Mouse (Mus musculus) CH12F3 (cell line): Measurements from ENCODE around the gene Gm42906.

Source experiments
- in situ Hi-C: fragments of 300-500 bp; cut with MboI; formaldehyde crosslinking; loops from 2 replicates; pipeline ENCODE4 v1.14.3; 2020; ENCODE audit warnings: low sequenced_read_pairs

Gene Gm42906

GRCm38 (mm10) chr5:151164815-151165214 is 263.1 kb downstream of the Gm42906 start:
- in situ Hi-C loops = no loop called here

GRCm38 (mm10) chr5:151162642-151163041 is 265.3 kb downstream of the Gm42906 start:
- in situ Hi-C loops = no loop called here

DNA sequence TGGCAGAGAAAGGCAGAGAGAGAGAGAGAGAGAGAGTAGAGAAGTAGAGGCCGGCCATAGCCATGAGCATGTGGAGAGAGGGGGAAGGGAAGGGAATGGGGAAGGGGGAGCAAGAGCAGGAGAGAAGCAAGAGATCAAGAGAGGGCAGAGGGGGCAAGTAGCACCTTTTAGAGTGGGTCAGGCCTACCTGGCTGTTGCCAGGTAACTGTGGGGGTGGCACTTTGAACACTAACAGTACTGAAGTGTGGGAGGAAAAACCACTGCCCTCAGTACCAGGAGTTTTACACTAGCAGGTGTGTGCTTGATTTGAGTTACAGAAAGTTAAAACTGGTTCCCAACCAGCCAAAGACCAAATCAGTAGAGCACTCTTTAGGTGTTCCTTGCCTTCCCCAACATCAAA is 272.7 kb downstream of the Gm42906 start:
- in situ Hi-C loops = no loop called here

GRCm38 (mm10) chr5:151154780-151155179 is 273.2 kb downstream of the Gm42906 start:
- in situ Hi-C loops = no loop called here

DNA sequence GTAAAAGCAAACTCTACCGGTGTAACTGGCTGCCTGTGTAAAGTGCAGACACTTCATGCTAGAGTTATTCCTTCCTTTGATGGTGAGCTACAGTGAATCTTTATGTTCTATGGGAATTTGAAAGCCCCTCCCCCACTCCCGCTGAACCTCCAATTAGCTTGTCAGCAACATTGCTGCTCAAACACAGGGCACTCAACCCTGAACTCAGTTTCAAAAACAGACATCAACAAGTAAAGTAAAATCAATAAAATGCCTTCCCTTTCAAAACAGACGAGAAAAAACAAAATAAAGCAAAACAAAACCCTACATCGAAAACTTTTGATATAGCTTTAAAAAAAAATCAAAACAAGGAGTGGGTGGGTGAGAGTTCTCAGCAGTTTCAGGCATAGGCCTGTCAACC is 273.9 kb downstream of the Gm42906 start:
- in situ Hi-C loops = no loop called here

DNA sequence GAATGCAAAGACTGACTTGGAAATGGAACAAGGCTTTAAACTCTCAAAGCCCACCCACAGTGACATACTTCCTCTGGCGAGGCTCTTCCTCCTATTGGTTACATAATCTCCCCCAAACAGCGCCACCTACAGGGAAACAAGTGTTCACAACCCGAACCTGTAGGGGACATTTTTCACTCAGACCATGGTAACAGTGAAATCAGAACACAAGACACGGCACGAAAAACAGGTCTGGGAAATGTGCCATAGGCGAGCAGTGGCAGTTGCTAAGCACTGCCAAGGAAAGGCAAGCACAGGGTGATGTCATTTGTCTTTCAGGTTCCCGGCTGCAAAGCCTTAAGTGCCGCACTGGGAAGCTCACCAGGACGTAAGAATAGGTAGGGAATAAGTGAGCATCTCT is 276.4 kb downstream of the Gm42906 start:
- in situ Hi-C loops = no loop called here

DNA sequence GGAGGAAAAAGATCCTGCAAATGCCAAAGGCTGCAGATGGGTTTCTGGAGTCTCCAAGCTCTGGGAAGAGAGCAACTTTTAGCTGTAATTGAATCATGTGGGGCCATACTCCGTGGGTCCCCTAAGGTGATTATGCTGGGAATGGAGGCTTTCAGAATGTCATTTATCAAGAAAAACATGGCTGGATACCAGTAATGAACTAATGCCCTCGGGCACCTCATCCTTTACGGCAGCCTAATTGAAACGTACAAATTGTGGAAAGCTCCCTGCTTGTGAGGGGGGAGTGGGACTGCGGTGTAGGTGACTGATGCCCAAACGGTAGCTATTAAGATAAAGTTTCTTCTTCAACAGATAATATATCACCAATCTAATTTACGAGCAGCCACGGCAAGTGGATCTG is 278.5 kb downstream of the Gm42906 start:
- in situ Hi-C loops = no loop called here

GRCm38 (mm10) chr5:151148079-151148478 is 279.9 kb downstream of the Gm42906 start:
- in situ Hi-C loops = no loop called here

DNA sequence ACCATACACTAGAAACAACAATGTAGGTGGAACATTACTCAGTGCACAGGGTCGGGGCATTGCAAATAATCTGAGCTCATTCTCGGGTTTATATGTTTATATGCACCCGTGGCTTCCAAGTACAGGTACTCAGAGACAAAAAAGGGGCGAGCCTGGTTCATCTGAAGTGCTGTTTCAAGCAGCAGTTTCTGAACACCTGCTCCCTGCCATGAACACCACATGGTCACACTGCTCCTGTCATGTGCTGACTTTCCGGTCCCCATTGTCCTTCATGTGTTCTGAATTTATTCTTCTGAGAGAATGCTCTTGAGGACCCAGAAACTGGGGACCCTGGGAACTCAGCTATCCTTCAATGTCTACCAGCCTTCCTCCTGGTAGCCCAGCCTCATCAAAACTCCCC is 282.2 kb downstream of the Gm42906 start:
- in situ Hi-C loops = no loop called here

DNA sequence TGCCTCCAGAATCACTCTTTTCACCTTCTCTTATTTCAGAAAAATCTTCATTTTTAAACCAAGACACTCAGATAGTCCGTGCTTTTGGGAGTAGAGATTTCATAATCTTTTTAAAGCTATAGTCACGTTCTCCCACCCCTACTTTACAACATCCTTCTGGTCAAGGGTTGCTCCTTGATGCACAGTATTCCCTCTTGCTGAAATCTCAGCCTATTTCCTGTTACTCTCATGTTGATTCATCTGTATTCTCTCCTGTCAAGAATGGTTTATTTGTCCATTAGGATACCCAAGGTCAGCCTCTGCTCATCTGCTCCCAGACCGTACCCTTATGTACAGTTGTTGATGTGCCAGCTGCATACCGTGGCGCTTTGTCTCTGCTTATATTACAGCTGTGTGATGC is 284.0 kb downstream of the Gm42906 start:
- in situ Hi-C loops = no loop called here

- in situ Hi-C loops = no loop called here
These were observed 285.0 kb downstream of the Gm42906 start for GRCm38 (mm10) chr5:151142671-151143601.

DNA sequence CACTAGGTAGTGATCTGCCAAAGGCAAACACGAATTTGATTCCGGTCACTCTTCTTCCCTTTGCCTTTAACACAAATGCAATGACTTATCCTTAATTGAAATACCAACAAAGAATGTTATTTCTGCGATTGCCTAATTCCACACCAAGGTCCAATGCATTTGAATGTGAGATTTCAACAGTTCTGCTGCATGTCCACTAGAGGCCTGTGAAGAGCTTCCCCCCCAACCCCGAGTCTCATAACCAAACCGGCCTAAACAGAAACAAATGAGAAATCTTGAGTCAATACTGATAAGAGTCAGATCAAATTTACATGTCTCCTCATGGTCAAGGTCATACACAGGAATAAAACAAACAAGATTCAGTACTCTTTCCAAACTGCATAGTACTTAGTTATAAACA is 285.7 kb downstream of the Gm42906 start:
- in situ Hi-C loops = no loop called here

DNA sequence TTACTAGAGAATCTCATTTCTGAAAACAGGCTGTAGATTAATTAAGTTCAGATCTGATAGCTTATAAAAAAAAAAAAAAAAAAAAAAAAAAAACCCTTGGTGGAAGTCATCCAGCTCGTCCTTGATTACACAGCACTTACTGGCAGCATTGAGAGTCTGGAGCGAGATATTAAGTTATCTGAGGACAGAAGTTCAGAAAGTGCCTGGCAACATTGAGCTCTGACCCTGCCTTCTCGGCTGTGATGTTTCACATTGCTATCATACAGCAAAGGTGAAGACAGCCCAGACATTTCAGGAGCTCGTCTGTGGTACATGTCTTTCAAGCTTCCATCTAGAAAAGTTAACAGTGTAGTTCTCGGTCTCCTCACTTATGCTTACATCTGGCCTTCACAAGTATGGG is 290.1 kb downstream of the Gm42906 start:
- in situ Hi-C loops = loop anchor here (10.0 kb wide), 1 partner anchor 227 kb away; no protein-coding TSS in a partner anchor

DNA sequence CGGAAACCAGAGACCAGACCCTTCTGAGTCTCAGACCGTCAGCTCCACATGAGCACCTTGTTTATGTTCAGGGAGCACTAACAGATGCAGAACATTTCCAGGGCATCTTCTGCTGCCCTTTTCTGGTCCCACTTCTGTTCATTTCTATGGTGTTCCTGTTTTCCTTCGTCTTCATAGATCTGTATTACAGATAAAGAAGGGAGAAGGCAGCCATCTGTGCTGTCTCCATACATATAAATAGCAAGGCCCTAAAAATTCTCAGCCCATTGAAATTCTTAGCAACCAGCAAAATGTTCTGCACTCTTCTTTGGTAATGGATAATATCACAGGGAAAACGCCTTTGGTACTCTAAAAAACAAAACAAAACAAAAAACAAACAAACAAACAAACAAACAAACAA is 290.7 kb downstream of the Gm42906 start:
- in situ Hi-C loops = loop anchor here (10.0 kb wide), 1 partner anchor 227 kb away; no protein-coding TSS in a partner anchor

DNA sequence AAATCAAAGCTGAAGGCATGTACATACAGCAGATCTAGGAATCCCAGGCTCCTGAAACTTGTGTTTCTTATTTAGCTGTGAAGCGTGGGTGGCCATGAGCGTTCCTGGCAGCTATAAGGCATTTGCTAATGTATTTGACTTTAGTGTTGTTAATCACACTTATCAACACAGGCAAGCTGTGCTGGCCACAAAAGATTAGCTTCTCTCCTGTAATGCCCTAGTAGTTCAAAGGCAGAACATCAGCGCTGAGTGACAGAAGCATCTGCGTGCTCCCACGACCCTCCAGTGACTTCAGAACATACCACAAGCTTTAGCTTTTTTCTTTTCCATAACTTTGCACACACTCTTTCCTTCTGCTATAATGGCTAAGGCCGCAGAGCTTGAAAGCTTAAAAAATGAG is 292.0 kb downstream of the Gm42906 start:
- in situ Hi-C loops = loop anchor here (10.0 kb wide), 1 partner anchor 229 kb away; no protein-coding TSS in a partner anchor

DNA sequence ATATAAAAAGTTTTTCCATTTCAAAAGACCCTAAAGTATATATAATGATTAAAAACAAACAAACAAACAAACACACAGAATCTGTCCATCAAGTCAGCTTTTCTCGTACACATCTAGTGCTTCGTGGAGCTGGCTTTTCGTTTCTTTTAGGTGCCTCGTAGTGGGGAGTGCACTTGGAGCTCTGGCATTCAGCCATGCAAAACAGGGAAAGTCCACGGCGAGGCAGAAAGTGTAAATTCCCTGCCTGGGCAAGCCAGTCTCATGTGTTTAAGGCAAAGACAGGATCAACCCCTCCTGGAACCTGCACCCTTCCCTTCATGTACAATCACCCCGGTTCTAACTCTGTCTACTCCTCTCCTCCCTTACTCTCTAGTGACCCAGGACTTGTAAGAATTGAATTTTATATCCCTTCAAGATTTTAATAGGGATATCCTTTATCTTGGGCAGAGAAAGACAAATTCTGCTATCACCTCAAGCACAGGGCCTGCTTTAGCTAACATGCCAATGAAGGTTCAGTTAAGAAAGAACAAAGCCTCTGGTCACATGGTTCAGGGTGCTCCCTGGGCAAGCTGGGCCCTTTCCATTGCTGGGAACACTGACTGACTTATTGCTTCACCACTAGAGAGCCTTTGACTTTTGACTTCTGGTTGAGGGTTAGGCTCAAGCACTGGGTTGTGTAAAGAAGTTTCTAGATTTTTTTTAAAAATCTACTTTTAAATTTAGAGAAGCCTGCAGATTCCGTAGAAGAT is 292.7 kb downstream of the Gm42906 start:
- in situ Hi-C loops = loop anchor here (10.0 kb wide), 1 partner anchor 230 kb away; no protein-coding TSS in a partner anchor

GRCm38 (mm10) chr5:151134202-151134601 is 293.8 kb downstream of the Gm42906 start:
- in situ Hi-C loops = loop anchor here (10.0 kb wide), 1 partner anchor 231 kb away; no protein-coding TSS in a partner anchor

DNA sequence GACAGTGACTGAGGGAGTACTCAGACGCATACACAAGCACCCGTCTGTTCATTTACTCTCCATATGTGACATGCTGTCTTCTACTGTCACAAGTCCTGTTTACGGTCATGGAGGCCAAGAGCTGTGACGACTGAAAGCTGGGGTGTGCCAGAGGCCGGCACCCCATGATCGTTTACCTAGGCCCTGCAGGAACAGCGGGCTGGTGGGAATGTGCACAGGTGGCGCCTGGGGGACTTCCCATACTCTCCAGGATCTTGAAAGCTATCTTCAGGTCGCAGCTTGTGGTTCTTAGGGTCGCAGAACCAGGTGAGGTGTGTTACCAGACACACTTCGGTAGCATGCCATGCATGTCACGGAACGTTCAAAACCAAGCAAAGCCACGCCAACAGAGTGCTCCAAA is 294.2 kb downstream of the Gm42906 start:
- in situ Hi-C loops = loop anchor here (10.0 kb wide), 1 partner anchor 231 kb away; no protein-coding TSS in a partner anchor

GRCm38 (mm10) chr5:151129762-151130161 is 298.2 kb downstream of the Gm42906 start:
- in situ Hi-C loops = loop anchor here (10.0 kb wide), 1 partner anchor 235 kb away; no protein-coding TSS in a partner anchor

DNA sequence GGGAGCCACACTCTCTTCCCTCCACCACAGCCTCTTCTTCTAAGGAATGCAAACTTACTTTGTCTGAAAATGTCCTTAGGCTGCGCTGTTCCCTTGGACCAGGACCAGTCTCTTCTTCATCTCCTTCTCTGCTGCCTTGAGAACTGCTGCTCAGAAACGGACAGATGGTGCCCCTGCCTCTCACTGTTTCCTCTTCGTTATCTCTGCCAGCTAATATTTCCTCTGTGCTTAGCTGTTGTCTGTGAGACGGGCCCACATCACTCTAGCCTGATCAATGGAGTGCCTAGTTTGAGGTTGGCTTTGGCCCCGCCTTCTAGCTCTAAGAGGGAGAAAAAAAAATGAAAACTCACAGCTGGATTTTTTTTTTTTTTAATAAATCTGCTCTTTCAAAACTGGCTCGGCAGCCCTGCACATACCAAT is 300.7 kb downstream of the Gm42906 start:
- in situ Hi-C loops = no loop called here

- in situ Hi-C loops = no loop called here
These were observed 301.4 kb downstream of the Gm42906 start for GRCm38 (mm10) chr5:151126608-151127005.
